Mouse (Mus musculus): ENCODE data around the gene Sema3b. TPM values are rescaled to one million over a fixed set of nuclear protein-coding genes. Genes with fewer than 3 reads are reported as not detected.

The Sema3b gene
- polyA plus RNA-seq, 1 experiment from 2014 or later: 9.5 TPM

DNA sequence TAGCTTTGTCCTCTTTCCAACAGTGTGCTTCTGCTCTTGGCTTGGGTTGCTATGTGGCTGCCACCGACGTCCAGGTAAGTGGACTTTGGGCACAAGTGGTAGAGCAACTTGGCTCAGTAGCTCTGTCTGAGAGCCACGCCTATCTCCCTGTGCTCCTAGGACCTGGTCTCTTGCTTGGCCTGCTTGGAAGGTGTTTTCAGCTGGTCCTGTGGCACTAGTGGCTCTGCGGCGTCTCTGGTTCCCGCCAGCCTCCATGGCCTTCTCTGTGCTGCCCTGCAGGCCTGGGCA is 18.3 kb downstream of the Sema3b start:
- Histone ChIP-seq H3K9me3 (ENCODE audit: control insufficient read depth, low read length) (no peaks in the 10 kb centered on the region), H3K4me3 (ENCODE audit: low read length) (no peak overlapping the region), H3K4me2 (replicated peaks; ENCODE audit: low read depth, low read length) (no peak overlapping the region), H3K36me3 (ENCODE audit: control insufficient read depth, insufficient read depth, low read length) (peaks cover 52% of the 10 kb centered on the region), H3K27ac (ENCODE audit: low read depth, low read length) (no peak overlapping the region), H3K27me3 (ENCODE audit: control insufficient read depth, insufficient read depth, low read length) (no peaks in the 10 kb centered on the region), H3K4me1 (ENCODE audit: control insufficient read depth, insufficient read depth, low read length) (peaks cover 9% of the 10 kb centered on the region; the same call in 1 of the 2 replicates), H3K9ac (ENCODE audit: low read depth, low read length) (no peak overlapping the region)
- no peak for ATAC-seq (ENCODE audit: low FRiP score, low TSS enrichment)
- 93% methylated on average over 6 of the region's 6 CpGs for WGBS

DNA sequence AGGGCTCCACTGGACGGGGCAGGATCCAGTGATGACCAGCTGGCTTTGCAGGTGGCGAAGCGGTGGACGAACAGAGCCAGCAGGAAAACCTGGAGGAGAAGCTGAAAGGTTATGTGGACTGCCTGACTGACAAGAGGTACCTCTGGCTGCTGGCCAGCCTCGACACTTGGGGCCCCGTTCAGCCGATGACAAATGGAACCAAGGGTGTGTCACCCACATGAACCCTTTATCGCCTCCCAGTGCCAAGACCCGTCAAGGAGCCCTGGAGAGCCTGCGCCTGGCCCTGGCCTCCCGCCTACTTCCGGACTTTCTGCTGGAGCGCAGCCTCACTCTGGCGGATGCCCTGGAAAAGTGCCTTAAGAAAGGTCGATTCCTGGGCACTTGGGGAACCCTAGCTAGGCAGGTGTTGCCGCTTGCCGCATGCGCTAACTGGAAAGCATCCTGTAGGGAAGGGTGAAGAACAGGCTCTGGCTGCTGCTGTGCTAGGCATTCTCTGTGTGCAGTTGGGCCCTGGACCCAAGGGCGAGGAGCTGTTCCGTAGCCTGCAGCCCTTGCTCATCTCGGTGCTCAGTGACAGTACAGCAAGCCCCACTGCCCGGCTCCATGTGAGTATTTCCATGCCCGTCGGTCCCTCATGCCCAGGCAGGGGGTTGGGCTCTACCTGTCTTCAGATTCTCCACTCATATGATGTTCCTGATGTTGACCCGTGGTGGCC is 18.8 kb downstream of the Sema3b start:
- no peak overlapping the region for H3K4me3 ChIP-seq (ENCODE audit: low read length)
- no peaks in the 10 kb centered on the region for H3K9me3 ChIP-seq (ENCODE audit: control insufficient read depth, low read length)
- no peak for ATAC-seq (ENCODE audit: low FRiP score, low TSS enrichment)
- no peak overlapping the region for H3K4me2 ChIP-seq (replicated peaks; ENCODE audit: low read depth, low read length)
- H3K36me3 ChIP-seq (ENCODE audit: control insufficient read depth, insufficient read depth, low read length): peaks cover 52% of the 10 kb centered on the region
- 90% methylated on average over 25 of the region's 25 CpGs for WGBS
- no peak overlapping the region for H3K9ac ChIP-seq (ENCODE audit: low read depth, low read length)
- no peak overlapping the region for H3K27ac ChIP-seq (ENCODE audit: low read depth, low read length)
- H3K27me3 ChIP-seq (ENCODE audit: control insufficient read depth, insufficient read depth, low read length): no peaks in the 10 kb centered on the region
- H3K4me1 ChIP-seq (ENCODE audit: control insufficient read depth, insufficient read depth, low read length): peaks cover 9% of the 10 kb centered on the region; the same call in 1 of the 2 replicates

DNA sequence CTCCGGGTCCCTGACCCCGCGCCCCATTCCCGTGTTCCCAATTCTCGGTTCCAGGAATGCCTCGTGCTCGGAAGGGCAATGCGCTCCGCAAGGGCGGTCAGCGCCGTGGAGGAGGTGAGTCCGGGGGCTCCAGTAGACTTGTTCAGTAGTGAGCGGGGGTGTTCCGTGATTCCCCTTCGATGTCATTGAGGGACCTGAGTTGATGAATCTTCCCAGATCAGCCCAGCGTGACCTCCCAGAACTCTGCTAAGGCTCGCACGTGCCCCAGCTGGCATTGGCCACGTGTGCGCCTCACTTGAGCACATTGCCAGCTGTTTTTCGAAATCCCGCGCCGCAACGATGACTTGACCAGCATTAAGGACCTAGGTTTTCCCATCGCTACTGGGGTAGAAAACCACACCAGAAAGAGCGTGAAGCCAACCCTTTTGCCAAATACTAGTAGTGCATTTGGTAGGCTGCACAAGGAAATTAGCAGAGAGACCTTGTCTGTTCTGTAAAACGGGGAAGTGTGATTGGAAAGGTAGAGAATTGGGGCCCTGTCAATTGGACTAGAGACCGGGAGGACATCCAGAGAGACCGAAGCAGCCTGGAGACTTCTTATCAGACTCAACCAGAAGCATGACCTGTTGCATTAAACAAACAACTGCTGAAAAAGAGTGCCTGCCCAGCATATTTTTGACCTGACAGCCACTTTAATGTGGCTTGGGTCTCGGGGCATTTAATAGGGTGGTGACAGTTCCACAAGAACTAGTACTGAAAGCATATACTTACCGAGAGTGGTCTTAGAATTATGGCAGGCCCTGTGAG is 21.0 kb downstream of the Sema3b start:
- Histone ChIP-seq H3K36me3 (ENCODE audit: control insufficient read depth, insufficient read depth, low read length) (peaks cover 41% of the 10 kb centered on the region), H3K4me2 (replicated peaks; ENCODE audit: low read depth, low read length) (peak overlapping the region; percentile 54), H3K9ac (ENCODE audit: low read depth, low read length) (peak overlapping the region; percentile 79), H3K27me3 (ENCODE audit: control insufficient read depth, insufficient read depth, low read length) (no peaks in the 10 kb centered on the region), H3K4me1 (ENCODE audit: control insufficient read depth, insufficient read depth, low read length) (peaks cover 9% of the 10 kb centered on the region; the same call in 1 of the 2 replicates), H3K4me3 (ENCODE audit: low read length) (peak overlapping the region; percentile 83), H3K9me3 (ENCODE audit: control insufficient read depth, low read length) (no peaks in the 10 kb centered on the region), H3K27ac (ENCODE audit: low read depth, low read length) (0 out of 2 replicates have a peak overlapping the region, but pooled peaks have one; percentile 24)
- 3% methylated on average over 33 of the region's 33 CpGs for WGBS
- ATAC-seq (ENCODE audit: low FRiP score, low TSS enrichment): no peak

DNA sequence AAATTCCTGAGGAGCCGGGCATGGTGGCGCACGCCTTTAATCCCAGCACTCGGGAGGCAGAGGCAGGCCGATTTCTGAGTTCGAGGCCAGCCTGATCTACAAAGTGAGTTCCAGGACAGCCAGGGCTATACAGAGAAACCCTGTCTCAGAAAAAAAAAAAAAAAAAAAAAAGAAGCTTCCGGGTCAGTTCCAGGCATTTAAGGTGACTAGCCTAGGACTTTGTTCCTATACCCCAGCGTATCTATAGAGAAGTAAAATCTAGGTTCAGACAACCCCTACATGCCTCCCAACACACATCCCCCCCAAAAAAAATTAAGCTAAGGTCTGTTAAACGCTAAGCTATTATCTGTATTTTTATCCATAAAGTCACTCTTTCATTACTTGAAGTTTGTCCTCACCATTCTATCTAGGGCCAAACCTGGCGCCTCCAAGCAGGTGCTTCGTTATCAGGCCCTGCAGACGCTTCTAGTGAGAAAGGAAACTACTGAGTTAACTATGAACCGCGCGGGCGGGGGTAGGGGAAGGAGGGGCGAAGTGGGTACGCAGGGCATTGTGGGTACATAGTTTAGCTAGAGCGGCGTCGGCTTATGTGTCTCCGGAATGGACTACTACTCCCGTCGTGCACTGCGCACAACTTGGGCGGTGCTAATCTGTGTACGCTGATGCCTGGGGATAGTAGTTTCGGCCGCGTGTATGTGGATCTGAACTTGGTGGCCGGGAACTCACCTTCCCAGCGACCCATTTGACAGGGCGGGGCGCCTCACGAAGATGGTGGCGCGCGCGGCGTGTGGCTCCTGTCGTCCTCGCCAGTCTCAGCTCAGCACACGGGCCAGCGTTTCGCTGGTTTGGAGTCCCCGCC is 21.8 kb downstream of the Sema3b start, which contains the start of gene Ifrd2:
Gene Ifrd2 (plus strand): TSS at position 669 of the 859 bp plus-strand sequence.
- 13% methylated on average over 46 of the region's 46 CpGs for WGBS
- H3K4me3 ChIP-seq (ENCODE audit: low read length): peak within 1 kb of the TSS; percentile 83
- H3K4me2 ChIP-seq (replicated peaks; ENCODE audit: low read depth, low read length): peak within 1 kb of the TSS; percentile 54
- ATAC-seq (ENCODE audit: low FRiP score, low TSS enrichment): peak; percentile 98
- peaks cover 33% of the 10 kb centered on the region for H3K36me3 ChIP-seq (ENCODE audit: control insufficient read depth, insufficient read depth, low read length)
- H3K9me3 ChIP-seq (ENCODE audit: control insufficient read depth, low read length): no peaks in the 10 kb centered on the region
- peaks cover 9% of the 10 kb centered on the region; the same call in 1 of the 2 replicates for H3K4me1 ChIP-seq (ENCODE audit: control insufficient read depth, insufficient read depth, low read length)
- H3K27me3 ChIP-seq (ENCODE audit: control insufficient read depth, insufficient read depth, low read length): no peaks in the 10 kb centered on the region
- H3K27ac ChIP-seq (ENCODE audit: low read depth, low read length): 0 out of 2 replicates have a peak within 1 kb of the TSS, but pooled peaks have one; percentile 24
- peak within 1 kb of the TSS; percentile 79 for H3K9ac ChIP-seq (ENCODE audit: low read depth, low read length)

DNA sequence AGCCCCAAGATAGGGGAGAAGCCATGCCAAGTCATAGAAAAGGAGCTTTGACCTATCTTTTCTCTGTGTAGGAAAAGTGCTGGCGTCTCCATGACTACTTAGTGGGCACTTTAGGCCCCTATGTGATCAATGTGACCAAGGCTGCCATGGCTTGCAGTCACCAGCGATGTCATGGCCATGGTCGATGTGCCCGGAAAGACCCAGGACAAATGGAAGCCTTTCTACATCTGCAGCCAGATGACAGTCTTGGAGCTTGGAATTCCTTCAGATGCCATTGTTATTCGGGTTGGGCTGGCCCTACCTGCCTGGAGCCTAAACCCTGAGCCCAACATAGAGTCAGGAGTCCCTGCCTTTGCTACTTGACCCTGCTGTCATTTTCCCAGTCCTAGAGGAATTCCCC is 22.5 kb downstream of the Sema3b start:
- Histone ChIP-seq H3K4me1 (ENCODE audit: control insufficient read depth, insufficient read depth, low read length) (peaks cover 15% of the 10 kb centered on the region), H3K27me3 (ENCODE audit: control insufficient read depth, insufficient read depth, low read length) (no peaks in the 10 kb centered on the region), H3K4me3 (ENCODE audit: low read length) (no peak overlapping the region), H3K9ac (ENCODE audit: low read depth, low read length) (no peak overlapping the region), H3K9me3 (ENCODE audit: control insufficient read depth, low read length) (no peaks in the 10 kb centered on the region), H3K36me3 (ENCODE audit: control insufficient read depth, insufficient read depth, low read length) (peaks cover 26% of the 10 kb centered on the region), H3K4me2 (replicated peaks; ENCODE audit: low read depth, low read length) (no peak overlapping the region), H3K27ac (ENCODE audit: low read depth, low read length) (no peak overlapping the region)
- ATAC-seq (ENCODE audit: low FRiP score, low TSS enrichment): no peak
- 85% methylated on average over 5 of the region's 5 CpGs for WGBS

DNA sequence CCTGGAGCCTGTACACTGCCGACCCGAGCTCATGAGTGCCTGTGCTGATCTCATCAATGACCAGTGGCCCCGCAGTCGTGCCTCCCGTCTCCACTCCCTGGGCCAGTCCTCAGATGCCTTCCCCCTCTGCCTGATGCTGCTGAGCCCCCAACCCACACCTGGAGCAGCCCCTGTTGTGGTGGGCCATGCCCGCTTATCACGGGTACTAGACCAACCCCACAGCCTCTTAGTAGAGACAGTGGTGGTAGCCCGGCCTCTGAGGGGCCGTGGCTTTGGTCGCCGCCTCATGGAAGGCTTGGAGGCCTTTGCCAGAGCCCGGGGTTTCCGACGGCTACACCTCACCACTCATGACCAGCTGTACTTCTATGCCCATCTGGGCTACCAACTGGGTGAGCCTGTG is 25.9 kb downstream of the Sema3b start:
- H3K9me3 ChIP-seq (ENCODE audit: control insufficient read depth, low read length): no peaks in the 10 kb centered on the region
- peaks cover 6% of the 10 kb centered on the region; the same call in 1 of the 2 replicates for H3K36me3 ChIP-seq (ENCODE audit: control insufficient read depth, insufficient read depth, low read length)
- no peak overlapping the region for H3K4me3 ChIP-seq (ENCODE audit: low read length)
- no peak overlapping the region for H3K9ac ChIP-seq (ENCODE audit: low read depth, low read length)
- ATAC-seq (ENCODE audit: low FRiP score, low TSS enrichment): no peak
- no peaks in the 10 kb centered on the region for H3K27me3 ChIP-seq (ENCODE audit: control insufficient read depth, insufficient read depth, low read length)
- no peak overlapping the region for H3K4me2 ChIP-seq (replicated peaks; ENCODE audit: low read depth, low read length)
- 94% methylated on average over 14 of the region's 14 CpGs for WGBS
- peaks cover 18% of the 10 kb centered on the region for H3K4me1 ChIP-seq (ENCODE audit: control insufficient read depth, insufficient read depth, low read length)
- no peak overlapping the region for H3K27ac ChIP-seq (ENCODE audit: low read depth, low read length)

DNA sequence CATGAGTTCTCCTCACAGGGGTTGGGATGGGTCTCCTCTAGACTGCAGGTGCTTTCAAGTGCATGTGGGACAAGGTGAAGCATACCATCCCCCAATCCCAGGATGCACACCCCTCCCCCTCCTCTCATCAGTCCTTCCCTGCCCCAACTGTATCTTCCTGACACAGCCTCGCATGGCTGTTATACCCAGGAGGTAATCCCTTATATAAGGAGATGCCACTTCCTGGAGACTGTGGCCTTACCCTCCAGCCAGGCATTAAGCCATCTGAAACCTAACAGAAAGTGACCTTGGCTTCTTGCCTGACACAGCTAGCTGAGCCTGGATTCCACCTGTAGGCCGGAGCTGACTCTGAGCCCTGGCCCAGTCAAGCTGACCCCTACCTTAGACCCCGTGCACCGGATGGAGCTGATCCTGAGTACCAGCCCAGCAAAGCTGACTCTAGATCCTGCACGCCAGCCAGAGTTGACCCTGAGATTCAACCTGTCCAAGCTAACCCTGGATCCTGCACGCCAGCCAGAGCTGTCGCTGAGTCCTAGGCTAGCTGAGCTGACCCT is 26.4 kb downstream of the Sema3b start:
- no peak for ATAC-seq (ENCODE audit: low FRiP score, low TSS enrichment)
- peaks cover 6% of the 10 kb centered on the region; the same call in 1 of the 2 replicates for H3K36me3 ChIP-seq (ENCODE audit: control insufficient read depth, insufficient read depth, low read length)
- no peak overlapping the region for H3K27ac ChIP-seq (ENCODE audit: low read depth, low read length)
- no peaks in the 10 kb centered on the region for H3K9me3 ChIP-seq (ENCODE audit: control insufficient read depth, low read length)
- H3K9ac ChIP-seq (ENCODE audit: low read depth, low read length): no peak overlapping the region
- H3K4me2 ChIP-seq (replicated peaks; ENCODE audit: low read depth, low read length): no peak overlapping the region
- no peak overlapping the region for H3K4me3 ChIP-seq (ENCODE audit: low read length)
- no peaks in the 10 kb centered on the region for H3K27me3 ChIP-seq (ENCODE audit: control insufficient read depth, insufficient read depth, low read length)
- H3K4me1 ChIP-seq (ENCODE audit: control insufficient read depth, insufficient read depth, low read length): peaks cover 18% of the 10 kb centered on the region
- WGBS: 93% methylated on average over 7 of the region's 7 CpGs

DNA sequence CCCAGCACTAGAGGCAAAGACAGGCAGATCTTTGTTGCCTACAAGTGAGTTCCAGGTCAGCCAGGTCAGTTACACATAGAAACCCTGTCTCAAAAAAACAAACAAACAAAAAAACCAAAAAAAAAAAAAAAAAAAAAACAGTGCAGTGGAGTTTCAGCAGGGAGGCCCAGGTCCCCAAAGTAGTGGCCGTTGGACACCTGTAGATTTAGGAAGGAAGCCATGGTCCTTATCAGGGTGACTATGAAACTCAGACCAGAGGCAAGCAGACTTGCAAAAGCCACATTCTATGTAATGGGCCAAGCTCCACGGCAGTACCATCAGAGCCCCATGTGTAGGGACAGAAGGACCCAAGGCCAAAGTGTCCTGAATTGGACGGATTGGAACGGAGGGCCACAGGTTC is 27.4 kb downstream of the Sema3b start:
- WGBS: 71% methylated on average over 4 of the region's 4 CpGs
- Histone ChIP-seq H3K27me3 (ENCODE audit: control insufficient read depth, insufficient read depth, low read length) (no peaks in the 10 kb centered on the region), H3K9ac (ENCODE audit: low read depth, low read length) (peak overlapping the region; percentile 77; the same call in 1 of the 2 replicates), H3K4me2 (replicated peaks; ENCODE audit: low read depth, low read length) (peak overlapping the region; percentile 79), H3K27ac (ENCODE audit: low read depth, low read length) (peak overlapping the region; percentile 91; the same call in 1 of the 2 replicates), H3K36me3 (ENCODE audit: control insufficient read depth, insufficient read depth, low read length) (peaks cover 6% of the 10 kb centered on the region; the same call in 1 of the 2 replicates), H3K4me1 (ENCODE audit: control insufficient read depth, insufficient read depth, low read length) (peaks cover 27% of the 10 kb centered on the region), H3K4me3 (ENCODE audit: low read length) (peak overlapping the region; percentile 62), H3K9me3 (ENCODE audit: control insufficient read depth, low read length) (no peaks in the 10 kb centered on the region)
- ATAC-seq (ENCODE audit: low FRiP score, low TSS enrichment): no peak
